ENCODE assay signal across 8 mouse cellular contexts in the genomic region with DNA sequence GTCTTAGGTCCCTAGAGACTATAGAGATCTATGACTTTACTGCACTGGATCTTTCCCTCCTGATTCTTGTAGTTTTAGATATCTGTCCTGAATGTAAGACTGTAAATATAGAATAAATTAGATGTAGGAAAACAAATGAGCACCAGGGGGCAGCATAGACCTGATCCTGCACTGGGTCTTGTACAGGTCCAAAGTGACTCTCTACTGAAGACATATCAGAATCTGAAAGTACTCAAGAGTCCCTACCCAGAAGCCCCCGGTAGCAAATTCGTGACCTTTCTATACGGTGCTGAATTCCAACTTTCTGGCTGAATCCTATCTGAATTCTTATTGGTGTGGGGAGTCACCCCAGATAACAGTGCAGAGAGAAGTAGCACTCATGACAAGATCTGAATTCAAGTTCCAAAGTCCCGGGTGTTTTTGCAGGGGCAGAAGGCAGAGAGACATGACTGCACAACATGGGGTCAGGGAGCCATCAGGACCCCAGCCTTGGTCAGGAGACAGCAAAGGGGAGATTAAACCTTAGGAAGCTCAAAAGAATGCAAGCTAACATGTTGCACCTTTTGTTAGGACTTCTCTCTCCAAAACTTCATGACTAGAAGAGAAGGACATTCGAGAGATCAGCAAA.
A peak's percentile ranks its signal among the peaks of the same experiment; 100 is the strongest.
DNase-seq lines count a peak whose midpoint lies in the region; ATAC-seq and TF ChIP-seq lines count a peak whose summit lies in the region.

No protein-coding gene starts in this region.

- H3K9ac ChIP-seq in intestine, postnatal 0 days (ENCODE audit: low read depth, low read length) = no peak overlapping the region
- H3K9ac ChIP-seq in limb, embryonic 15.5 days = no peak overlapping the region
- no peak overlapping the region for H3K9ac ChIP-seq in neural tube, embryonic 11.5 days (ENCODE audit: low read length)

- TF ChIP-seq CTCF in intestine, postnatal 0 days (IDR thresholded peaks at IDR 0.05; ENCODE audit: low read depth) = peak; percentile 91

- 54% methylated on average over 5 of the region's 5 CpGs for WGBS in intestine, postnatal 0 days
- WGBS in limb, embryonic 15.5 days = 49% methylated on average over 5 of the region's 5 CpGs
- 59% methylated on average over 5 of the region's 5 CpGs for WGBS in neural tube, embryonic 11.5 days

- no peaks in the 10 kb centered on the region for H3K9me3 ChIP-seq in intestine, postnatal 0 days (ENCODE audit: control insufficient read depth)
- no peaks in the 10 kb centered on the region for H3K9me3 ChIP-seq in limb, embryonic 15.5 days
- H3K9me3 ChIP-seq in neural tube, embryonic 11.5 days (ENCODE audit: control insufficient read depth, low read length) = no peaks in the 10 kb centered on the region

- no peak overlapping the region for H3K4me2 ChIP-seq in intestine, postnatal 0 days (replicated peaks; ENCODE audit: low read depth)
- H3K4me2 ChIP-seq in limb, embryonic 15.5 days = no peak overlapping the region
- no peak overlapping the region for H3K4me2 ChIP-seq in neural tube, embryonic 11.5 days (ENCODE audit: low read depth)

- H3K36me3 ChIP-seq in intestine, postnatal 0 days (ENCODE audit: control insufficient read depth, insufficient read depth) = no peaks in the 10 kb centered on the region
- no peaks in the 10 kb centered on the region for H3K36me3 ChIP-seq in limb, embryonic 15.5 days
- H3K36me3 ChIP-seq in neural tube, embryonic 11.5 days (ENCODE audit: control insufficient read depth, insufficient read depth, low read length) = no peaks in the 10 kb centered on the region

- peak; percentile 60 for ATAC-seq in intestine, postnatal 0 days
- ATAC-seq in limb, embryonic 15.5 days (ENCODE audit: insufficient number of reproducible peaks, low FRiP score, low TSS enrichment, low read depth) = 0 out of 2 replicates have a peak, but pooled peaks have one; percentile 38
- peak; percentile 77 for ATAC-seq in neural tube, embryonic 11.5 days (ENCODE audit: insufficient read depth, low FRiP score, low TSS enrichment)

- H3K27ac ChIP-seq in intestine, postnatal 0 days (ENCODE audit: low read depth, low read length) = no peak overlapping the region
- no peak overlapping the region for H3K27ac ChIP-seq in limb, embryonic 15.5 days
- no peak overlapping the region for H3K27ac ChIP-seq in neural tube, embryonic 11.5 days (ENCODE audit: low read depth, low read length)

- DNase-seq in CD4-positive, CD25-positive, alpha-beta regulatory T cell, adult 2 months (ENCODE audit: low read depth, low spot score) = peak; percentile 72
- peak; percentile 42 for DNase-seq in Muller cell, postnatal 12 days (ENCODE audit: inconsistent ontology term)
- DNase-seq in cerebellum, postnatal 14 days = peak; percentile 84 to 88
- peak; percentile 38 to 81 for DNase-seq in frontal cortex, postnatal 36 days (ENCODE audit: low spot score in 2 of 2)
- peak; percentile 40 for DNase-seq in neural tube, embryonic 11.5 days (ENCODE audit: low spot score)
- DNase-seq in ovary, postnatal 36 days (ENCODE audit: low spot score) = no peak

- no peak overlapping the region for H3K4me3 ChIP-seq in intestine, postnatal 0 days (ENCODE audit: low read depth, low read length)
- H3K4me3 ChIP-seq in limb, embryonic 15.5 days = no peak overlapping the region
- H3K4me3 ChIP-seq in neural tube, embryonic 11.5 days (ENCODE audit: low read depth, low read length) = no peak overlapping the region

- H3K27me3 ChIP-seq in intestine, postnatal 0 days (replicated peaks; ENCODE audit: control insufficient read depth, insufficient read depth, low read length) = no peaks in the 10 kb centered on the region
- peaks cover 2% of the 10 kb centered on the region; the same call in 1 of the 2 replicates for H3K27me3 ChIP-seq in limb, embryonic 15.5 days
- H3K27me3 ChIP-seq in neural tube, embryonic 11.5 days (ENCODE audit: control insufficient read depth, insufficient read depth, low read length) = no peaks in the 10 kb centered on the region

- no peaks in the 10 kb centered on the region for H3K4me1 ChIP-seq in intestine, postnatal 0 days (replicated peaks; ENCODE audit: control insufficient read depth, insufficient read depth, low read length)
- H3K4me1 ChIP-seq in limb, embryonic 15.5 days = no peaks in the 10 kb centered on the region
- H3K4me1 ChIP-seq in neural tube, embryonic 11.5 days (ENCODE audit: control insufficient read depth, insufficient read depth, low read length) = peaks cover 6% of the 10 kb centered on the region; the same call in 1 of the 2 replicates
